Mouse (Mus musculus) neural tube, embryonic 15.5 days (tissue): ENCODE measurements at regions not wholly inside any gene's neighbourhood (a gene's known extent, or its start where the extent isn't known, plus 50 kb on each side); places are given as distances from the start of the nearest gene placed in this dataset.

Experiments used
- ATAC-seq: fragments of 200-750 bp; cut with Nextera tagmentation; 2 replicates; pipeline ENCODE4 v1.8.0; 2017; ENCODE audit warnings: mild to moderate bottlenecking, moderate TSS enrichment, moderate library complexity; ENCODE audit not compliant: low FRiP score
- H3K27ac ChIP-seq: fragments of 300-500 bp; sonication (generic); replicated peaks from 2 replicates; pipeline ENCODE4 v1.5.1; 2015; ENCODE audit warnings: mild to moderate bottlenecking, inconsistent platforms
- H3K27me3 ChIP-seq: fragments of 300-500 bp; sonication (generic); replicated peaks from 2 replicates; pipeline ENCODE4 v1.6.1; 2015; ENCODE audit warnings: inconsistent platforms
- H3K36me3 ChIP-seq: fragments of 300-500 bp; sonication (generic); 2 replicates; pipeline ENCODE4 v1.6.1; 2015; ENCODE audit warnings: inconsistent platforms
- H3K4me1 ChIP-seq: fragments of 300-500 bp; sonication (generic); 2 replicates; pipeline ENCODE4 v1.6.1; 2015; ENCODE audit warnings: inconsistent platforms
- H3K4me2 ChIP-seq: fragments of 300-500 bp; sonication (generic); 2 replicates; pipeline ENCODE4 v1.6.1; 2015; ENCODE audit warnings: inconsistent platforms, mild to moderate bottlenecking, moderate library complexity
- H3K4me3 ChIP-seq: fragments of 300-500 bp; sonication (generic); replicated peaks from 2 replicates; pipeline ENCODE4 v1.5.1; 2015; ENCODE audit warnings: mild to moderate bottlenecking, inconsistent platforms
- H3K9ac ChIP-seq: fragments of 300-500 bp; sonication (generic); replicated peaks from 2 replicates; pipeline ENCODE4 v1.6.1; 2015; ENCODE audit warnings: mild to moderate bottlenecking, inconsistent platforms
- H3K9me3 ChIP-seq: fragments of 300-500 bp; sonication (generic); replicated peaks from 2 replicates; pipeline ENCODE4 v1.6.1; 2016; ENCODE audit warnings: inconsistent platforms
- WGBS: fragments of 180-500 bp; shearing (Covaris S2); methylation state at CpG from one replicate; pipeline ENCODE4 v1.1.7; 2015; ENCODE audit warnings: mixed read lengths; 5-methylcytosine and 5-hydroxymethylcytosine counted together

DNA sequence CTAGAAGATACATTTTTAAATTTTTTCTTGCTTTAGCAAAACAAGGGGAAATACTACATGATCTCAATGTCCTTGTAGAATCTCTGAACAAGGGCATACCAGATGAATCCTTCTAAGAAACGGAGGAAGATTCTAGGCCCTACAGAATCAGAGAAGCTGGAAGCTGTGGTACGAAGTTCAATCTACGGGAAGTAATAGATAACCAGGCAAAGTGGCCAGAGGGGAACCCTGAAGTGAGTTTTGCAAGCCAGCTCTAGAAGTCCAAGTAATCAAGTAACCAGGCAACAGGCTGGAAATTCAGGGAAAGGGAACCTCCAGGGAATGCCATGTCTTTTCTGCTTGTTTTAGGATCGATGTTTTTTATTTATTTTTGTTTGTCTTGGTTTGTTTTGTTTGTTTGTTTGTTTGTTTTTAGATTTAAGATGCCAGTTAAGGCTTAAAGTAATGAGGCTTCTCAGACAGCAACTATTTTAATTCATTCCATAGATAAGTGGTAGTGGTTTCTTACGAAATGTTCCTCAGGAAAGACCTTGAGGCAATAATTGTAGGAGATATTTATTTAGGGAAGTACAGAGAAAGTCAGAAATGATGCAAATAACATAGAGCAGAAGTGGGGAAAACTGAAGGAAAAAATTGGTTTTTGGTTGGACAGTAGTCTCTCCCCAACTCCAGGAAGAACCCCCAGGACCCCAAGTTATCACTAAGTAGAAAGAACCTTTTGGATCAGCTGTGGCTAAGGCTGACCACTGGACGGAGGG lies 420.7 kb downstream of the Lipi start:
- no peaks in the 10 kb centered on the region for H3K9me3 ChIP-seq
- no peak overlapping the region for H3K27ac ChIP-seq
- no peaks in the 10 kb centered on the region for H3K36me3 ChIP-seq
- no peaks in the 10 kb centered on the region for H3K27me3 ChIP-seq
- H3K4me1 ChIP-seq = no peaks in the 10 kb centered on the region
- 81% methylated on average over 6 of the region's 6 CpGs for WGBS
- H3K4me3 ChIP-seq = no peak overlapping the region
- no peak overlapping the region for H3K4me2 ChIP-seq
- no peak overlapping the region for H3K9ac ChIP-seq
- ATAC-seq = no peak

DNA sequence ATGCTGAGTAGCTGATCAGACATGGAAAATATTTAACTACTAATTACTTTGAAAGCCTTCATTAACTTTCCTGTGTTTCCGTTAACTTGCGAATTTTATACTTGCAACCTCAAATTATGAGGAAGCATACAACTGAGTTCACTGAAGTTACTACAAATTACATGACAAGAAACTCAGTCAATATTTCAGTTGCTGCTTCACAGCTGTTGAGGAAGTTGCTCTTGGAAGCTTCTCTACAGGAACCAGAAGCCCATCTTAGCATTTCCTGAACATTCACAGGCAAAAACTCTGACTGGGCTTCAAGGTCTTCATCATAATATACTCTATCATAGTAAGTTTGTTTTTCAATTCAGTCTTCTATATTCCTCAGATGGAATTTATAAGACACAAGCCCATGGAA lies 426.1 kb downstream of the Lipi start:
- Histone ChIP-seq H3K9ac (no peak overlapping the region), H3K27ac (no peak overlapping the region), H3K36me3 (no peaks in the 10 kb centered on the region), H3K27me3 (no peaks in the 10 kb centered on the region), H3K9me3 (no peaks in the 10 kb centered on the region), H3K4me1 (no peaks in the 10 kb centered on the region), H3K4me3 (no peak overlapping the region), H3K4me2 (no peak overlapping the region)
- ATAC-seq = no peak
- WGBS = 92% methylated on average over 2 of the region's 2 CpGs

- Histone ChIP-seq H3K4me2 (no peak overlapping the region), H3K27ac (no peak overlapping the region), H3K36me3 (no peaks in the 10 kb centered on the region), H3K9ac (no peak overlapping the region), H3K4me1 (no peaks in the 10 kb centered on the region), H3K9me3 (no peaks in the 10 kb centered on the region), H3K27me3 (no peaks in the 10 kb centered on the region), H3K4me3 (no peak overlapping the region)
- 89% methylated on average over 5 of the region's 5 CpGs for WGBS
- ATAC-seq = no peak
These were observed 430.3 kb downstream of the Lipi start for GRCm38 (mm10) chr16:75155441-75156038.
